Mouse (Mus musculus) WW6 (cell line): ENCODE results near the gene Spn.

ENCODE experiments used
- DNase-seq: peaks from one replicate; pipeline ENCODE4 v3.0.0-alpha.2; 2013; ENCODE audit warnings: low read depth, low spot score

The Spn gene

DNA sequence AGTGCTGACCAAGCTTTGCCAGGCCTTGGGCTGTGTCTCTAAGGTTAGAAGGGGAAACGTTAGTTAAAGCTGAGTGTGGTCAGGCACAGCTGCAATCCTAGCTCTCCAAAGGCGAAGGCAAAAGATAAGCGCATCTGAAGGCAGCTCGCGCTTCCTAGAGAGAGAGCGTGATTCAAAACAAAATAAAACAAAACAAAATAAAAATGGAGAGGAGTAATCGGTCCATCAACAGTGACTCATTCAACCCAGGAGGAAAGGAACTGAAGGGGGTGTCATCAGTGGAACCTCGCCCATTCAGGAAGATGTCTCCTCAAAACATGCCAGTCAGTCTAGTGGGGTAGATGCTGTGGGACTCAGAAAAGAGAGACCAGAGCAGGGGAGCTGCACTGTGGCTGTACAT is 55.4 kb downstream of the Spn start:
- DNase-seq = no peak
